Mouse (Mus musculus): ENCODE data around the gene Snrpg. TPM values are rescaled to one million over a fixed set of nuclear protein-coding genes. Genes with fewer than 3 reads are reported as not detected.

The Snrpg gene
- total and polyA plus RNA-seq, 3 experiments: 761 to 1,339 (median 796) TPM

GRCm38 (mm10) chr6:86385362-86386104 lies 14.4 kb downstream of the Snrpg start (continued):
- TF ChIP-seq MAX (IDR thresholded peaks at IDR 0.05; ENCODE audit: low read length) (no peak; the same call in 1 of the 2 replicates), RAD21 (IDR thresholded peaks at IDR 0.05; ENCODE audit: low read depth, low read length) (no peak), ZC3H11A (IDR thresholded peaks at IDR 0.05; ENCODE audit: low read depth, low read length) (no peak), POLR2AphosphoS2 (IDR thresholded peaks at IDR 0.05; ENCODE audit: low read length) (peak; percentile 32; the same call in 1 of the 2 replicates), POLR2AphosphoS5 (IDR thresholded peaks at IDR 0.05; ENCODE audit: borderline replicate concordance, low read depth, low read length) (no peak), GABPA (IDR thresholded peaks at IDR 0.05; ENCODE audit: low read depth, low read length) (no peak), CTCF (IDR thresholded peaks at IDR 0.05 in 2 of 3, conservative IDR thresholded peaks at IDR 0.05 in 1 of 3; ENCODE audit: control insufficient read depth in 1 of 3, insufficient read depth in 1 of 3, low read depth in 2 of 3, low read length in 3 of 3, poor library complexity in 1 of 3, severe bottlenecking in 1 of 3) (no peak), ZMIZ1 (IDR thresholded peaks at IDR 0.05; ENCODE audit: low read depth, low read length) (no peak), RCOR1 (IDR thresholded peaks at IDR 0.05; ENCODE audit: low read depth, low read length) (no peak), TCF12 (IDR thresholded peaks at IDR 0.05; ENCODE audit: low read depth, low read length) (no peak), TAL1 (IDR thresholded peaks at IDR 0.05; ENCODE audit: low read length) (no peak), CHD2 (IDR thresholded peaks at IDR 0.05; ENCODE audit: low read length) (no peak), MEF2A (IDR thresholded peaks at IDR 0.05; ENCODE audit: extremely low read depth, insufficient replicate concordance, low read depth, low read length, poor library complexity, severe bottlenecking) (no peak)

GRCm38 (mm10) chr6:86387313-86387712 lies 16.2 kb downstream of the Snrpg start:
- H3K27ac ChIP-seq (ENCODE audit: control insufficient read depth, low read depth, low read length): no peak overlapping the region
- H3K9ac ChIP-seq (ENCODE audit: control insufficient read depth, low read depth, low read length, poor library complexity, severe bottlenecking): no peak overlapping the region
- no peaks in the 10 kb centered on the region for H3K9me3 ChIP-seq (replicated peaks; ENCODE audit: insufficient read depth, low read length)
- no peak overlapping the region for H3K4me3 ChIP-seq (ENCODE audit: control insufficient read depth in 1 of 2, insufficient read depth in 1 of 2, low read depth in 2 of 2, low read length in 2 of 2)
- H3K36me3 ChIP-seq (ENCODE audit: control insufficient read depth in 1 of 2, insufficient read depth in 2 of 2, low read length in 2 of 2): peaks cover 6 to 19% of the 10 kb centered on the region in 2 experiments
- TF ChIP-seq ZMIZ1 (IDR thresholded peaks at IDR 0.05; ENCODE audit: low read depth, low read length) (no peak), TCF12 (IDR thresholded peaks at IDR 0.05; ENCODE audit: low read depth, low read length) (no peak), ELF1 (IDR thresholded peaks at IDR 0.05; ENCODE audit: low read depth, low read length) (no peak), CHD2 (IDR thresholded peaks at IDR 0.05; ENCODE audit: low read length) (no peak), MEF2A (IDR thresholded peaks at IDR 0.05; ENCODE audit: extremely low read depth, insufficient replicate concordance, low read depth, low read length, poor library complexity, severe bottlenecking) (no peak), TAL1 (IDR thresholded peaks at IDR 0.05; ENCODE audit: low read length) (no peak), POLR2A (IDR thresholded peaks at IDR 0.05; ENCODE audit: control insufficient read depth in 1 of 2, insufficient read depth in 1 of 2, low read depth in 1 of 2, low read length in 2 of 2, poor library complexity in 1 of 2) (no peak), RAD21 (IDR thresholded peaks at IDR 0.05; ENCODE audit: low read depth, low read length) (no peak), SMC3 (IDR thresholded peaks at IDR 0.05; ENCODE audit: low read depth, low read length) (no peak), MYC (IDR thresholded peaks at IDR 0.05; ENCODE audit: low read depth, low read length) (no peak), RCOR1 (IDR thresholded peaks at IDR 0.05; ENCODE audit: low read depth, low read length) (no peak), E2F4 (IDR thresholded peaks at IDR 0.05; ENCODE audit: borderline replicate concordance, low read depth, low read length) (no peak), MAZ (IDR thresholded peaks at IDR 0.05; ENCODE audit: low read depth, low read length) (no peak), MAX (IDR thresholded peaks at IDR 0.05; ENCODE audit: low read length) (no peak), MXI1 (IDR thresholded peaks at IDR 0.05; ENCODE audit: low read depth, low read length) (no peak), ZKSCAN1 (IDR thresholded peaks at IDR 0.05; ENCODE audit: low read depth, low read length) (no peak), CHD1 (IDR thresholded peaks at IDR 0.05; ENCODE audit: low read depth, low read length) (no peak), TBP (IDR thresholded peaks at IDR 0.05; ENCODE audit: low read depth, low read length) (no peak), GATA1 (IDR thresholded peaks at IDR 0.05; ENCODE audit: low read depth, low read length) (no peak)
- H3K79me2 ChIP-seq (ENCODE audit: control insufficient read depth, insufficient read depth, low read length, poor library complexity): no peaks in the 10 kb centered on the region; the same call in 1 of the 2 replicates
- no peaks in the 10 kb centered on the region for H3K27me3 ChIP-seq (ENCODE audit: control insufficient read depth in 1 of 2, insufficient read depth in 2 of 2, low read length in 2 of 2)
- peaks cover 9 to 18% of the 10 kb centered on the region in 2 experiments for H3K4me1 ChIP-seq (ENCODE audit: control insufficient read depth in 1 of 2, insufficient read depth in 2 of 2, low read length in 2 of 2)
- no peak for DNase-seq (ENCODE audit: low read depth, low spot score)
